Mouse (Mus musculus): ENCODE results near the gene Gnas.
"Not testable (repeated sequence)": the region's sequence is repeated elsewhere in the genome, so short reads cannot be mapped to it uniquely, and the experiment has no call there.

The Gnas gene

DNA sequence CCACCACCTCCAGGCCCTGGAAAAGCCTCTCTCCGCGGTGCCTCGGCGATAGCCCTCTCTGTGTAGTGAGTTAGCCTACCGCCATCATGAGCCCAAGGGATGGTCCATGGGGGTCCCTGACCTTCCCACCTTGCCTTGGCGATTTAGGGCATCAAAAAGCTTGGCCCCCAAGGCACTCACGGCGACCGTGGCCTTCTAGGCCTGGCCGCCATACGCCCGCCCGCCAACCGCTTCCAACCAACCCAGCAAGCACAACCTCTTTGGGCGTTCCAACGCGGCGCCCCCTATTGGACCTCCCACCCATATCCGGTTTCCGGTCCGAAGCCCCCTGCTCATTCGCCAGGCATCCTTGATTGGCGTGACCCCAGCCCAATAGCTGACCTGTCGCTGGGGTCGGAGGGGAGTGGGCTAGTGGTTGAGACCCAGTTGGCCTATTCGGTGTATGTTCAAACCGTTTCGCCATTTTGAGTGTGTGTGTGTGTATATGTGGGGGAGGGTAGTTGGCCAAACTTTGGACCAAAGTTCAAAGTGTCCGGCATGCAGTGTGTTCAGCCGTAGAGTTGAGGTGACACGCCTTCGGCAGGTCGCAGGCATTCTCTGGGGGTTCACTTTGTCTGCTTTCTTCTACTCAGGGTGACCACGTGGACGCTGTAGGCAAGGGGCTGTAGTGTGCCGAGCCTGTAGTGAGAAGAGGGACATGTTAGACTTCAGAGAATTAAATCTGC is 11.2 kb downstream of the Gnas start:
- DNase-seq = no peak

DNA sequence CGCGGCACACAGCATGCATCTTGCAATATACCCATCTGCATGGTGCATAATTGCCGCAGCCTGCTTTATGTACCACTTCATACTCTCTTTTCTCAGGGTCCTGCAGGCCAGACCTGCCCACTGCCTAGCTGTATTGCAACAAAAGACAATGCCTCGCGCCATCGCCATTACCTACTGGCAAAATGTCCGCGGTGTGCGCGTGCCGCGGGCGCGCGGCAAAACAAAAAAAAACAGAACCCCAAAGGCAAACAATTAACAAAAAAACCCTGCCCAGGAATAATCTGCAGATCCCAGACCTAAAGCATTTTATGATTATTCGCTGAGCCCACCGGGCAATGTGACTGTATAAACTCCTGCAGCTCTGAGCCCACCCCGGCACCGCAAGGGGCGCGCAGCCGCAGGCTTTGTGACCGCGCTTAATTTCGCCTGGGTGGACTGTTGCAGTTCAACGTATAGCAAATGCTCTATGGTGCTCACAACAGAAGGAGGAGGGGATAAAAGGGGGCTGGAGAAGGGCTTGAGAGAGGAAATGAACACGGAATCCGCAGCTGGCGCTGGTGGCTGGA is 11.9 kb downstream of the Gnas start:
- DNase-seq = no peak

DNA sequence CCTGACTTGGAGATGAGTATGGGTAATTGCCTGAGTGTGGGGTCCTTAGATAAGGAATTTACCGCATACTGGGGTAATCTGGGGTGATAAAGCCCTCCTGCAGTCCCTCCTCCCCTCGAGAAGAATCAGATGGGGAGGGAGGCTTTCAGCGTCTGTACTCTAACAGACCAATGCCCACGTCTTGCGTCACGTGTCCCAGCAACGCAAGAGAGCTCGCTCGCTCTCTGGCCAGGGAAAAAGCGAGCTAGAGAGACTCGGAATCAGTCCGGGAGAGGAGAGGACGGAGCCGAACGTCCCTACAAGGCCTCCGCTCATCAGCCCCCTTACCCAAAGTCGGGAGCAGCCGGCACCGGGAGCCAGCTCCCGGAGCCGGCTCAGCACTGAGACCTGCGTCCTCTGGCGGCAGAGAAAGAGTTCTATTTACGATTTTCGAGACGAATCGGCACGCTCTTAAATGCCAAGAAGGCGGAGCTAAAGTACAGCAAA is 13.0 kb downstream of the Gnas start:
- no peak for DNase-seq

- no peak for DNase-seq
Observed at GRCm38 (mm10) chr2:174297851-174298250, 13.7 kb downstream of the Gnas start.

- no peak for DNase-seq
Observed at GRCm38 (mm10) chr2:174298471-174298870, 14.4 kb downstream of the Gnas start.

- DNase-seq = no peak
Observed at GRCm38 (mm10) chr2:174299091-174299770, 15.1 kb downstream of the Gnas start.

DNA sequence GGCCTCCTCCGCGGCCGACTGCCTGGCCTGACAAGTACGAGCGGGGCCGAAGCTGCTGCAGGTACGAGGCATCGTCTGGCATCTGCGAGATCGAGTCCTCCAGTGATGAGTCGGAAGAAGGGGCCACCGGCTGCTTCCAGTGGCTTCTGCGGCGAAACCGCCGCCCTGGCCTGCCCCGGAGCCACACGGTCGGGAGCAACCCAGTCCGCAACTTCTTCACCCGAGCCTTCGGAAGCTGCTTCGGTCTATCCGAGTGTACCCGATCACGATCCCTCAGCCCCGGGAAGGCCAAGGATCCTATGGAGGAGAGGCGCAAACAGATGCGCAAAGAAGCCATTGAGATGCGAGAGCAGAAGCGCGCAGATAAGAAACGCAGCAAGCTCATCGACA is 15.6 kb downstream of the Gnas start:
- no peak for DNase-seq

- DNase-seq = no peak
Observed at GRCm38 (mm10) chr2:174300186-174300585, 16.1 kb downstream of the Gnas start.

DNA sequence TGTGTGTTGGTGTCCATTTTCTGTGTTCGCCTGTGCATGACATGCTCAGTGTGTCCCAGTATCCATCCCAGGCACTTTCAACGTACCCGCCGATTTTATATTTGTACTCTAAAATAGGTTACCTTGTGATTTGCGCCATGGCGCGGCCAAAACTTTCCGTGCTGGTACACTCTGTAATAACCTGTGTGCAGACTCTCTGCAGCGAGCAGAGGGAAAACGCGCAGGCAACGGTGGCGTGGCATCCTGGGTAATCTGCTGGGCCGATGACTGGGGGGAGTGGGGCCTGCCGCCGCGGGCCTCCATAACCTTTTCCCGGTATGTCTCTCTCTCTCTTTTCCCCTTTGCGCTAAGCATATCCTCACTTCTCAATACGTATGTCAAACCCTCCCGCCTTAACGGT is 16.5 kb downstream of the Gnas start:
- no peak for DNase-seq

DNA sequence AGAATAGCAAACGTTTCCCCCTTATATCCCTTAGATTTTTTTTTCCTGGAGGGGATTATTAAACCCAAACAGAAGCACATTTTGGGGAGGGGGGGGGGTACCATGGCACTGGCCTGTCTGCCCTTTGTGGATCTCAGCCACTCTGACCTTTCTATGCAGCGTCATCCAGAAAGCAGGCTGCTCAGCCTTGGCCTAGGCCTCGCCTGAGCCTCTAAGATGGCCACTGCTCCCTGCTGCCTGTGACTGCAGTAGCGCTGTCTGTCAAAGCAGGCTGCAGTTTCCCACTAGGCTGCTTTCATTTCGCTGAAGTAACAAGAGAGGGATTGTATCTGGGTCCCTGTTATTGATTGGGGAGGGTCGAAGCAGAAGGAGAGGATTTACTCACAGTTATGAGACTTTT is 18.4 kb downstream of the Gnas start:
- no peak for DNase-seq

- DNase-seq = no peak
Observed at GRCm38 (mm10) chr2:174305646-174306045, 21.5 kb downstream of the Gnas start.

DNA sequence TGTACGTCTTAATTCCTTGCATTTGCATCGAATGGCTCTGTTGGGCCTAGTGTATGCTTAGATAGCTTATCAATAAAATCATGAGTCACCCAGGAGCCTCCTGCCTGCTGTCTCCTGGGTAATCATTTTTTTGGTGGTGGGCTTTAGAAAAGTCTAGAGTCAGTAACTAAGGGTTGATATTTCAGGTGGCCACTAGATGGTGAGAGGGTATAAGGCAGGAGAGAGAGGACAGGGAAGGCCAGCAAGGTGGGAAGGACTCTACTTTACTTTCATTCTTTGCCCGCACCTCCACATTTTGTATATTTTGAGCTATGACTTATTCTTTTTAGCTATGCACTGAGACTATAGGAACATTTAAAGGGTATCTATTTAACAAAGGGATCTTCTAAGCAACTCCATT is 23.8 kb downstream of the Gnas start:
- no peak for DNase-seq

GRCm38 (mm10) chr2:174310913-174311514 is 26.9 kb downstream of the Gnas start:
- peak; percentile 58 for DNase-seq

GRCm38 (mm10) chr2:174311613-174312012 is 27.5 kb downstream of the Gnas start:
- no peak for DNase-seq

DNA sequence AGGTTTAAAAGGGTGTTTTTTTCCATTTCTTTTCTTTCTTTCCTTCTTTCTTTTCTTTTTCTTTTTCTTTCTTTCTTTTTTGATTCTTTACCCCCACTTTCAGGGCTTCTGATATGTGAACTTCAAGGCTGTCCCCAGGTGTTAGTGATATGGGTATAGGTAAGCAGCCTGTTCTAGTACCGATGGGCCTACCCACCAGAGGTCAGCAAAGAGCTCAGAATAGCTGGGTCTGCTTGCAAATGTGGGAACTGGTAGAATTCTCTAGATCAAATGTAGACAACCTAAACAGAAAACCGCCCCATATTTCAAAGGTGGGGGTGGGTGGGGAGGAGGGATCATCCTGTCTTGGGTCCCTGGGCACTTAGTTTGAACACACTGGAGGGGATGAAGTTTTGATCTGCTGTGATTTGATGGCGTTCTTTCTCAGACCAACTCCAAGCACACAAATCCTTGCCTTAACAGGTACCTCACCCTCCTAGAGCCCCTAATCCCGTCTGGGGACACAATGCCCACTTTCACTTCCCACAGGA is 28.1 kb downstream of the Gnas start:
- DNase-seq = peak; percentile 89

DNA sequence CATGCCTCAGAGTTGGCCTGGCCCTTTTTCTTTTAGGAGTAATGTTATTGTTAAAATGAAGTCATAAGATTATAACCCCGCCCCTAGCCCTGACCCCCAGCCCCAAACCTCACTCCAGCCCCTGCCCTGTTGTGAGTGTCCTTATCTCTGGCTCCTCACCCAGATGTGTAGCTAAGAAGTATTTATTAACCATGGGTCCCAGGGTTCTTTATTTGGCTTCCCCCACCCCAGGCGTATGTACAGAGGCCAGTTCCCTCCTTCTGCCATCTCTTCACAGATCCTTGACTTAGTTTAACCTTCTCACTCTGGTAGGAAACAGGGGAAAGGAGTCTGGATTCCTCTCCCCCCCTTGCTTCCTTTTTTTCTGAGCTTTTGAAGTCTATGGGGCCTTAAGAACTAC is 28.5 kb downstream of the Gnas start:
- DNase-seq = no peak

GRCm38 (mm10) chr2:174315445-174315844 is 31.3 kb downstream of the Gnas start:
- DNase-seq = not testable (repeated sequence)

GRCm38 (mm10) chr2:174316661-174317060 is 32.5 kb downstream of the Gnas start:
- no peak for DNase-seq

DNA sequence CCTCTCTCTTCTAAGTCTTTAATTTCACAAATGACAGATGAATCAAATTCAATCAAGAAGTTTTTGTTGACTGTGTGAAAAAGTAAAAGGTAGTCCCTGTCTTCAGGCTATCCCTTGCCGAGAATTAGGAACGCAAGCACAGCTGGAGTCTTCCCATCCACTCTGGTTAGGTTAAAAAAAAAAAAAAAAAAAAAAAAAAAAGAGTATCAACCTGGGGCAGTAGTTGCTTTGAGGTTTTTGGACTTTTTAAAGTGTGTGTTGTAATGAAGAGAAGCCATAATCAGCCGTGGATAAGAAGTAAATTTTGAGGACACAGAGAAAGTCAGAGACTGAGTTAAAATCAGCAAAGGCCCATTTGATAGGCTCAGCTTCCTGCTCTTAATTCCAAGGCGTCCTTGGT is 41.9 kb downstream of the Gnas start:
- no peak for DNase-seq

DNA sequence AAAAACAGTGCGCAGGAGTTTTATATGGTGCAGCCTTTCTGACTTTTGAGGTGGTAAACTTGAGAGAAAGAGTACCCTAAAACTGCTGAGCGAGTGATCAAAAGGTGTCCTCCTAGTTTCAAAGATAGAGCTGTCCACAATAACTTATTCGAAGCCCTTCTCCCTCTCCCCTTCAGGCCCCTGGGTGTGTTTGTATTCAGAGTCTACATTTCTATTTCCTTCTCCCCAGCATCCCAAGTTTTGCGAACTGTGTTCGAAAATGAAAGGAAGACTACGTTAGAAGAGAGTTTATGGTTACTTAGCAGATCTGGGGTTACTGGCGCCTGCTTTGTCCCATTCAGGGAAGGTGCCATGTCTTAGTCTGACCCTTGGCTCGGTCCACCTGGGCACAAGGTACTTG is 42.4 kb downstream of the Gnas start:
- no peak for DNase-seq

DNA sequence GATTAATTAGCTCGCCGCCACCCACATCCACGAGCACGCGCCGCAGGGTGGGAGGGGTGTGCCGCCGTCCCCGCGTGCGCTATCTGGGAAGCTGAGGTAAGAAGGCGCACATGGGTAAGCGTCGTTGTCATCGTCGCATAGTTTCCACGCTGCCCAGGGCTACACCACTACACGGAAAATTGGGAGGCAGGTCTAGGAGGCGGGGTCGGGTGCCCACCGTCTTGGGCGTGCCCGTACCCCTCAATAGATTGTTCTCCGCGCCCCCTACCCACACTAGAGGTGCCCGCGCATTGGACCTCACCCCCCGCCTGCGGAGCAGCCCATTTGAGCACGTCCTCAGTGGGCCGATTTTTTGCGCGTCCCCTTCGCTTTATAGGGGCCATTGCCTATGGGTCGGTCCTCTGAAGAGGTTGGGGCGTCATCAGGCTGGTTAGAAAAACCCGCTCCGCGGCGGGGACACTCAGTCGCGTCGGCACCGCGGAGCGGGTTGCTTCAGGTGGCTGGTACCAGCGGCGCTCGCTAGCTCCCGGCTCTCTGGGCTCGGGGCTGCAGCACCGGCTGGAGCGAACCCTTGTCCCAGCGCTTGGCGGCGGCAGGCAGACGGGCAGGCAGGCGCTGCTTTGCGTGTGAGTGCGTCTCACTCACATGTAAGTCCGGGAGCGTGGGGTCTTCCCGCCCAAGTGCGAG is 43.3 kb downstream of the Gnas start:
- DNase-seq = peak; percentile 57

- no peak for DNase-seq
Observed at GRCm38 (mm10) chr2:174328358-174328905, 44.3 kb downstream of the Gnas start.
